Comparison of ENCODE assay signal across 23 mouse cellular contexts in the genomic region with DNA sequence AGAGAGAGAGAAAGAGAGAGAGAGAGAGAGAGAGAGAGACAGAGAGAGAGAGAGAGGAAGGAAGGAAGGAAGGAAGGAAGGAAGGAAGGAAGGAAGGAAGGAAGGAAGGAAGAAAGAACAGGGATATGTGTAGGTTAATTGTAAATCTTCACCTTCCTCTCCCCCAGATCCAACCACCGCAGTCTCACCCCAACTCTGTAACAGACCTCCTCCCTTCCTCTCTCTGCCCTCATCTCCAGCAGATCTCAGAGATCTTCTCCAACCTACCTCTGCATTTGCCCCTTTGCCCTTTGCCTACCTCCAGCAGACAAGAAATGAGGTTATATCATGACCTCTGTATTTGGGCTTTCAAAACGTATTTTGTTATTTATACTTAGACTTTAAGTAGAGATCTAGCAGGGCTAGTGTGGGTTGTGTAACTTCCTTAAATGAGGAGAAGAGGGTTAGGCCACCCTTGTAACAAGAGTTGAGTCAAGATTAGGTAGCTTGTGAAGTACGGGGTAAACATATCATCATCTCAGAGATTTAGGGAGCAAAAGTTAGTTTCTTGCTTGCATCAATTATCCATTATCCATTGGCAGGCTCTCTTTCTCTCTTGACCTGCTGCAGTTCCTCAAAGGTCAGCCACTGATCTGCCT. TPM values are rescaled to one million over a fixed set of nuclear protein-coding genes. Genes with fewer than 3 reads are reported as not detected.
DNase-seq lines count a peak whose midpoint lies in the region; ATAC-seq and TF ChIP-seq lines count a peak whose summit lies in the region.
"Had no signal": no experiment of that assay in that cellular context is flagged by ENCODE, and none has a peak within 500 bp of the region (broad histone marks: within the 10 kb centered on the region; RNA-seq: fewer than 3 reads in every experiment).

No protein-coding gene starts in this region.

- no peak for TF ChIP-seq CTCF in kidney, adult 2 months (conservative IDR thresholded peaks at IDR 0.05; ENCODE audit: insufficient read depth, insufficient read length, low read depth, low read length)
- TF ChIP-seq CTCF in lung, postnatal 0 days (IDR thresholded peaks at IDR 0.05): no peak

- peak; percentile 16; the same call in 1 of the 2 replicates for TF ChIP-seq EP300 in lung, postnatal 0 days (IDR thresholded peaks at IDR 0.05)

- no peaks in the 10 kb centered on the region for H3K36me3 ChIP-seq in kidney, adult 2 months (ENCODE audit: control insufficient read depth, insufficient read depth, low read length)
- H3K36me3 ChIP-seq in lung, postnatal 0 days (ENCODE audit: insufficient read depth, low read length): no peaks in the 10 kb centered on the region
- H3K36me3 ChIP-seq: embryonic facial prominence, embryonic 13.5 days; heart, embryonic 15.5 days; hindbrain, embryonic 10.5 days had no signal

- peak; percentile 6 for DNase-seq in kidney, adult 2 months
- no peak for DNase-seq in kidney, adult 8-10 months
- DNase-seq in lung, postnatal 0 days (ENCODE audit: low spot score): peak; percentile 24
- DNase-seq in lung, postnatal 25 days (ENCODE audit: low spot score): no peak
- no peak for DNase-seq in retina, postnatal 1 day
- DNase-seq in testis, postnatal 10 days (ENCODE audit: low spot score): no peak
- DNase-seq: adrenal gland, postnatal 10 days; cerebellum, adult 11-12 months; cerebellum, adult 9-10 months; cerebellum, postnatal 25 days; forebrain, postnatal 0 days; gastrocnemius, adult 2 months; gastrocnemius, postnatal 25 days; heart, adult 18-20 months had no signal

- TF ChIP-seq POLR2A in kidney, adult 2 months (IDR thresholded peaks at IDR 0.05; ENCODE audit: low read depth, low read length): no peak

- H3K27ac ChIP-seq in kidney, adult 2 months (ENCODE audit: insufficient read depth, low read depth, low read length): peak overlapping the region; percentile 45
- no peak overlapping the region for H3K27ac ChIP-seq in lung, postnatal 0 days (ENCODE audit: low read length)
- H3K27ac ChIP-seq: embryonic facial prominence, embryonic 13.5 days; forebrain, embryonic 13.5 days; gastrocnemius, adult 2 months; heart, embryonic 15.5 days; hindbrain, embryonic 10.5 days; hindbrain, embryonic 14.5 days had no signal

- H3K4me2 ChIP-seq in lung, postnatal 0 days (replicated peaks; ENCODE audit: low read depth, low read length): no peak overlapping the region
- H3K4me2 ChIP-seq: embryonic facial prominence, embryonic 13.5 days; forebrain, embryonic 13.5 days; heart, embryonic 11.5 days; heart, embryonic 15.5 days; hindbrain, embryonic 14.5 days had no signal

- peak; percentile 59 for ATAC-seq in lung, postnatal 0 days
- ATAC-seq in hematopoietic stem cell, adult 5-6 weeks (replicated peaks in 1 of 2; ENCODE audit: insufficient read depth in 1 of 2, low FRiP score in 2 of 2, low TSS enrichment in 1 of 2, low read depth in 1 of 2, poor library complexity in 2 of 2, severe bottlenecking in 2 of 2): peak; percentile 37 to 75; a peak in 2 of 4 replicates
- peak; percentile 61; the same call in 1 of the 2 replicates for ATAC-seq in neutrophil, adult 5-6 weeks (ENCODE audit: extremely low read depth, insufficient number of reproducible peaks, low FRiP score, poor library complexity, severe bottlenecking)
- ATAC-seq: forebrain, embryonic 13.5 days; forebrain, postnatal 0 days had no signal

- peaks cover 3% of the 10 kb centered on the region; the same call in 1 of the 2 replicates for H3K4me1 ChIP-seq in kidney, adult 2 months (ENCODE audit: control insufficient read depth, insufficient read depth, low read length)
- H3K4me1 ChIP-seq in lung, postnatal 0 days (ENCODE audit: insufficient read depth, low read depth, low read length): no peaks in the 10 kb centered on the region
- H3K4me1 ChIP-seq: embryonic facial prominence, embryonic 13.5 days; heart, embryonic 15.5 days had no signal

- WGBS in kidney, adult 2 months: 69% methylated on average over 3 of the region's 3 CpGs
- 55% methylated on average over 3 of the region's 3 CpGs for WGBS in lung, postnatal 0 days

- H3K27me3 ChIP-seq in kidney, adult 2 months (replicated peaks; ENCODE audit: control insufficient read depth, insufficient read depth, low read length): no peaks in the 10 kb centered on the region
- H3K27me3 ChIP-seq in lung, postnatal 0 days (replicated peaks; ENCODE audit: insufficient read depth, low read length): no peaks in the 10 kb centered on the region
- H3K27me3 ChIP-seq: embryonic facial prominence, embryonic 13.5 days; forebrain, embryonic 13.5 days; heart, embryonic 15.5 days had no signal

- H3K9me3 ChIP-seq in lung, postnatal 0 days (ENCODE audit: low read length): no peaks in the 10 kb centered on the region
- H3K9me3 ChIP-seq: embryonic facial prominence, embryonic 13.5 days; forebrain, embryonic 13.5 days; heart, embryonic 15.5 days; hindbrain, embryonic 10.5 days had no signal

- no peak overlapping the region for H3K4me3 ChIP-seq in kidney, adult 2 months (ENCODE audit: insufficient read depth, low read depth, low read length)
- no peak overlapping the region for H3K4me3 ChIP-seq in lung, postnatal 0 days (ENCODE audit: low read depth, low read length)
- H3K4me3 ChIP-seq: embryonic facial prominence, embryonic 13.5 days; forebrain, embryonic 13.5 days; gastrocnemius, adult 2 months; heart, embryonic 15.5 days; hindbrain, embryonic 10.5 days had no signal

- H3K9ac ChIP-seq in lung, postnatal 0 days (replicated peaks; ENCODE audit: low read depth): no peak overlapping the region
- H3K9ac ChIP-seq: embryonic facial prominence, embryonic 13.5 days; forebrain, embryonic 13.5 days; forebrain, postnatal 0 days; heart, embryonic 15.5 days; hindbrain, embryonic 14.5 days had no signal

RNA-seq across cellular contexts. Expression of a gene that starts 35.0 kb away (rescaled TPM):
- polyA plus RNA-seq in kidney, adult 2 months (2012; rRNA removed): 3.5 and 17.3 TPM in 2 replicates
- 9.3 and 10.7 TPM in 2 replicates for polyA plus RNA-seq in lung, postnatal 0 days (2015; fragmentation: Nextera tagmentation; extraction: Ambion mirVana)
- 325 and 418 TPM in 2 replicates for total RNA-seq in hematopoietic stem cell, adult 5-6 weeks (2017)
- total RNA-seq in neutrophil, adult 5-6 weeks (2017): 2,566 and 2,727 TPM in 2 replicates
- polyA plus RNA-seq: C2C12 had no signal

Comparison
In these comparisons a context has a peak if more than half of its experiments do, and no peak if none do; other contexts are left out.
1. DNase-seq: peak in kidney, adult 2 months (single experiment) and lung, postnatal 0 days (single experiment); none in kidney, adult 8-10 months (0 of 2), lung, postnatal 25 days (single experiment), retina, postnatal 1 day (single experiment) and testis, postnatal 10 days (single experiment).
2. Peak in every context shown above with its lines, with median percentiles within 50 percentile points of each other: ATAC-seq.